Mouse (Mus musculus): ENCODE measurements at regions not wholly inside any gene's neighbourhood (a gene's known extent, or its start where the extent isn't known, plus 50 kb on each side); places are given as distances from the start of the nearest gene placed in this dataset.

GRCm38 (mm10) chr2:128502676-128503075 is 88.3 kb upstream of the Spdye4c start:
- Histone ChIP-seq H3K4me3 (ENCODE audit: low read depth, low read length) (no peak overlapping the region), H3K4me2 (ENCODE audit: low read depth, low read length) (no peak overlapping the region), H3K9me3 (replicated peaks; ENCODE audit: control insufficient read depth, low read length) (no peaks in the 10 kb centered on the region), H3K27ac (ENCODE audit: low read depth) (no peak overlapping the region), H3K9ac (replicated peaks; ENCODE audit: low read depth, low read length) (no peak overlapping the region), H3K27me3 (ENCODE audit: control insufficient read depth, insufficient read depth, low read length) (no peaks in the 10 kb centered on the region), H3K4me1 (ENCODE audit: control insufficient read depth, insufficient read depth) (peaks cover 16% of the 10 kb centered on the region), H3K36me3 (replicated peaks; ENCODE audit: control insufficient read depth, insufficient read depth, low read length) (no peaks in the 10 kb centered on the region)
- WGBS: 56% methylated on average over 4 of the region's 4 CpGs
- ATAC-seq (ENCODE audit: insufficient read depth, low read depth) (no peak), DNase-seq (ENCODE audit: low spot score) (no peak)
- TF ChIP-seq CTCF (IDR thresholded peaks at IDR 0.05; ENCODE audit: low read depth): no peak
- no peak for TF ChIP-seq EP300 (IDR thresholded peaks at IDR 0.05; ENCODE audit: low read depth)

DNA sequence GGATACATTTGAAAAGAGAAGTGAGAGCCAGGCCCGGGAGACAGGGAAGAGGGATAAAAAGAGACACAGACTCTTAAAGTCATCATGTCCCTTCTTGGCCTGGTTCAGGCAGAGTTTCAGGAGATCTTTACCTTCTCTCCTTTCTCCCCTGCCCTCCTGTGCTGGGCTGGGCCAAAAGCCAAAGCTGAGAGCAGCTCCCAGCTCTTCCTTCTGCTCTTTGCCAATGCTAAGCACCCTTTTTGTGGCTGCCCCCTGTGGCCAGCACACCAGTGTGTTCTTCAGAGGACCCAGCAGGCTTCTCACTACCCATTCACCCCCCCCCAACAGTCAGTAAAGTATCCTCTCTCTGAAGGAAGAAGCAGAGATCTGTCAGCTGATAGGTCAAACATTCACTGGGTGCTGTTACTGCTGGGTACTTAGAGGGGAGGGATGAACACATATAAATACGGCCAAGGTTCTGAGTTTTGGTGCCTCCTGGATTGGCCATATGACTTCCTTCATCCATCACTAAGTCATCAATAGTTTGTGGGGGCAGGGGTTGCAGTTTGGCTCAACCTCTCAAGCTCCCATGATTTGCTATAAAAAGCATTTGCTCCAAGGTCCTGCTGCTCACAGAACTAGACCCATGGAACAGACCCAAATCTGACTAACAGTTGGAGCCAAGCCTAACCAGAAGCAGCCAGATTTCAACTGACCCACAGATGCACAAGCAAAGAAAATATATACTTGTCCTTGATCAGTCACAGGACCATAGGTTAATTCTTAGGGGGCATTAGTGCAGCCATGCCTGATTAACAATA is 87.7 kb upstream of the Spdye4c start:
- Histone ChIP-seq H3K4me1 (ENCODE audit: control insufficient read depth, insufficient read depth) (peaks cover 21% of the 10 kb centered on the region), H3K36me3 (replicated peaks; ENCODE audit: control insufficient read depth, insufficient read depth, low read length) (no peaks in the 10 kb centered on the region), H3K27me3 (ENCODE audit: control insufficient read depth, insufficient read depth, low read length) (no peaks in the 10 kb centered on the region), H3K9ac (replicated peaks; ENCODE audit: low read depth, low read length) (no peak overlapping the region), H3K4me2 (ENCODE audit: low read depth, low read length) (no peak overlapping the region), H3K9me3 (replicated peaks; ENCODE audit: control insufficient read depth, low read length) (no peaks in the 10 kb centered on the region), H3K4me3 (ENCODE audit: low read depth, low read length) (no peak overlapping the region), H3K27ac (ENCODE audit: low read depth) (no peak overlapping the region)
- ATAC-seq (ENCODE audit: insufficient read depth, low read depth) (no peak), DNase-seq (ENCODE audit: low spot score) (no peak)
- no peak for TF ChIP-seq CTCF (IDR thresholded peaks at IDR 0.05; ENCODE audit: low read depth)
- no peak for TF ChIP-seq EP300 (IDR thresholded peaks at IDR 0.05; ENCODE audit: low read depth)
- WGBS: 54% methylated on average over 2 of the region's 2 CpGs

- Histone ChIP-seq H3K4me2 (ENCODE audit: low read depth, low read length) (peak overlapping the region; percentile 34), H3K4me3 (ENCODE audit: low read depth, low read length) (no peak overlapping the region), H3K36me3 (replicated peaks; ENCODE audit: control insufficient read depth, insufficient read depth, low read length) (no peaks in the 10 kb centered on the region), H3K9me3 (replicated peaks; ENCODE audit: control insufficient read depth, low read length) (no peaks in the 10 kb centered on the region), H3K27me3 (ENCODE audit: control insufficient read depth, insufficient read depth, low read length) (no peaks in the 10 kb centered on the region), H3K4me1 (ENCODE audit: control insufficient read depth, insufficient read depth) (peaks cover 23% of the 10 kb centered on the region), H3K9ac (replicated peaks; ENCODE audit: low read depth, low read length) (no peak overlapping the region), H3K27ac (ENCODE audit: low read depth) (peak overlapping the region; percentile 66)
- peak; percentile 94 for DNase-seq (ENCODE audit: low spot score)
- ATAC-seq (ENCODE audit: insufficient read depth, low read depth): peak; percentile 90
- WGBS: 1% methylated on average over 11 of the region's 11 CpGs
- TF ChIP-seq EP300 (IDR thresholded peaks at IDR 0.05; ENCODE audit: low read depth): peak; percentile 86
- no peak for TF ChIP-seq CTCF (IDR thresholded peaks at IDR 0.05; ENCODE audit: low read depth)
Measured at GRCm38 (mm10) chr2:128507591-128508243, 83.3 kb upstream of the Spdye4c start.

- H3K9ac ChIP-seq (replicated peaks; ENCODE audit: low read depth, low read length): no peak overlapping the region
- H3K9me3 ChIP-seq (replicated peaks; ENCODE audit: control insufficient read depth, low read length): no peaks in the 10 kb centered on the region
- no peak for TF ChIP-seq CTCF (IDR thresholded peaks at IDR 0.05; ENCODE audit: low read depth)
- TF ChIP-seq EP300 (IDR thresholded peaks at IDR 0.05; ENCODE audit: low read depth): no peak
- H3K27ac ChIP-seq (ENCODE audit: low read depth): peak overlapping the region; percentile 66
- ATAC-seq (ENCODE audit: insufficient read depth, low read depth) (peak; percentile 15; the same call in 1 of the 2 replicates), DNase-seq (ENCODE audit: low spot score) (no peak)
- H3K4me2 ChIP-seq (ENCODE audit: low read depth, low read length): peak overlapping the region; percentile 34; the same call in 1 of the 2 replicates
- no peaks in the 10 kb centered on the region for H3K36me3 ChIP-seq (replicated peaks; ENCODE audit: control insufficient read depth, insufficient read depth, low read length)
- 14% methylated on average over 2 of the region's 2 CpGs for WGBS
- peaks cover 22% of the 10 kb centered on the region for H3K4me1 ChIP-seq (ENCODE audit: control insufficient read depth, insufficient read depth)
- no peaks in the 10 kb centered on the region for H3K27me3 ChIP-seq (ENCODE audit: control insufficient read depth, insufficient read depth, low read length)
- H3K4me3 ChIP-seq (ENCODE audit: low read depth, low read length): no peak overlapping the region
Measured at GRCm38 (mm10) chr2:128508244-128508605, 82.8 kb upstream of the Spdye4c start.

- Histone ChIP-seq H3K4me3 (ENCODE audit: low read depth, low read length) (no peak overlapping the region), H3K4me2 (ENCODE audit: low read depth, low read length) (no peak overlapping the region), H3K36me3 (replicated peaks; ENCODE audit: control insufficient read depth, insufficient read depth, low read length) (no peaks in the 10 kb centered on the region), H3K4me1 (ENCODE audit: control insufficient read depth, insufficient read depth) (peaks cover 19% of the 10 kb centered on the region; the same call in 1 of the 2 replicates), H3K9ac (replicated peaks; ENCODE audit: low read depth, low read length) (no peak overlapping the region), H3K27me3 (ENCODE audit: control insufficient read depth, insufficient read depth, low read length) (no peaks in the 10 kb centered on the region), H3K9me3 (replicated peaks; ENCODE audit: control insufficient read depth, low read length) (no peaks in the 10 kb centered on the region), H3K27ac (ENCODE audit: low read depth) (no peak overlapping the region)
- WGBS: 70% methylated on average over 6 of the region's 6 CpGs
- TF ChIP-seq CTCF (IDR thresholded peaks at IDR 0.05; ENCODE audit: low read depth) (no peak), EP300 (IDR thresholded peaks at IDR 0.05; ENCODE audit: low read depth) (no peak)
- DNase-seq (ENCODE audit: low spot score) (no peak), ATAC-seq (ENCODE audit: insufficient read depth, low read depth) (no peak)
Measured at GRCm38 (mm10) chr2:128511291-128511690, 79.7 kb upstream of the Spdye4c start.
